Mouse (Mus musculus): ENCODE measurements around the gene Slc35e4. TPM values are rescaled to one million over a fixed set of nuclear protein-coding genes. Genes with fewer than 3 reads are reported as not detected.
"Not testable (repeated sequence)": the region's sequence is repeated elsewhere in the genome, so short reads cannot be mapped to it uniquely, and the experiment has no call there.

Slc35e4 gene
- polyA plus RNA-seq (2014; fragmentation: Nextera tagmentation; extraction: Ambion mirVana), result 11.6 and 13.6 TPM in 2 replicates

DNA sequence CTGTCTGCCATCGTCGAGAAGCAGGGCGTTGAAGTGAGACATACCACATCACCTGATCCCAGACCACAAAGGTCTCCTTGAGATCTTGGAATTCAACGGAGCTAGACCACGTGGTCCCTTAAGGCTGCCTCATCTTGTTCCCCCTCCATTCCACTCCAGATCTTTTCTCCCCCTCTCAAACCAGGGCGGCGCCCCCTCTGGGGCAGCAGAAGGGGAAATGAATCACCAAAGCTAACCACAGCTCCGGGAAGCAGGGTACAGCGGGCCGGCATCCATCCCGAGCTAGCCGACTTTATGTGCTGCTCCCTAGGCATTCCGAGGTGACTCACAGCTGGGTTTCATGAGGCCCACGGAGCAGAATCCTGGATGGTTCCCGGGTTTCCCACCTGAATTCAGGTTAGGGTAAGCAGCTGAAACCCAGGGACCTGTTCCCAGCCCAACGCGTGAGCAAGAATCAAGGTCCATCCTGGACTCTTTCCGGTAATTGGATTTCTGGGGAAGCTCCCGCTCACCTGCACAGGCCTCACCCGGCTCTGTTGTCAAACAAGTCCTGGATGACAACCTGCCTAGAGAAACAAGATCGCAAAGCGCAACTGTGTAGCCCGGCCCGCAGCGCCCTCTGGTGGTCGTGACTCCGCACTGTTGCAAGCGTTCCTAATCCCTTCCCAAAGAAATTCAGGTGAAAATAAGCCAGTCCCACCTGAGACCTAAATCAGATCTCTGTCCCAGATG, at the start of gene Slc35e4:
Gene Slc35e4, minus strand, starts transcription at position 556 of the 732 bp plus-strand sequence.
- H3K4me1 ChIP-seq (ENCODE audit: control insufficient read depth, insufficient read depth, low read length), result peaks cover 29% of the 10 kb centered on the region
- WGBS, result under 1% methylated on average over 27 of the region's 28 CpGs
- no peaks in the 10 kb centered on the region for H3K36me3 ChIP-seq (ENCODE audit: control insufficient read depth, insufficient read depth, low read length)

DNA sequence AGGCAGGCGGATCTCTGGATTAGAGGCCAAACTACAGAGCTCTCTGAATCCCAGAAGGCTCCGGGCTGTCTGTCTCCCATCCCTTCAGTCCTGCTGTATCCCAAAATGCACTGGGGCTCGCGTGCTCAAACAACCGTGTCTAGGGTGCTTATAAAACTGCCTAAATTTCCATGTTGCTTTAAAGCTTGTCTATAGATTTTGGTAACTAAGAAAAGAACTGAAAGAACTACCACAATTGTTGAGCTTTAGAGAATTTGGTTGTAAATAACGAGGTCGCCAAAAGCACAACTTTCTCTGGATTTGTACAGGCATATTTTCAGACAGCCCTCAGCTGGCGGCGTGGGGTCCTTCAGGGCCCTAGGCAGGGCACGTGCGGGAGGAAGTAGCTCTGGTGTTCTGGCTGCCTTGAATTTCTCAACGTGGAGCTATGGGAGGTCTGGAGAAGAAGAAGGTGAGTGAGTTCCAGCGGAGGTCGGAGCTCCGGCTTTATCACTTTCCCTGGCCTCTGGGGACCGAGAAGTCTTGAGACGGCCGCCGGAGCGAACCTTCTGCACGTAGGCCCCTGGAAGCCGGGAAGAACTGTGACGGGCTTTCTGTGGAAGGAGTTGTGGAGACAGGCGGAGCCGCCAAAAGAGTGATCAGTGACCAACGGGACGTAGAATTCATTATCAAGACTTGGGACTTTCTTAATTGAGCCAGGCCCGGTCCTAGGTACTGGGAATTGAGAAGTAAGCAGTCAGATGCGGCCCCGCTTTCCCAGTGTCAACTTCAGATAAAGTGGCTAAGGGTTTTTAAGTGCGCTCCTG, 49.3 kb upstream of the Slc35e4 start, which contains the start of gene Pes1:
Gene Pes1, plus strand, starts transcription at position 366 of the 806 bp plus-strand sequence.
- Histone ChIP-seq H3K4me1 (ENCODE audit: control insufficient read depth, insufficient read depth, low read length) (peaks cover 7% of the 10 kb centered on the region), H3K36me3 (ENCODE audit: control insufficient read depth, insufficient read depth, low read length) (peaks cover 8% of the 10 kb centered on the region; the same call in 1 of the 2 replicates), H3K4me3 (ENCODE audit: low read depth, low read length) (peak within 1 kb of the TSS; percentile 71), H3K9ac (replicated peaks; ENCODE audit: low read depth, low read length) (peak within 1 kb of the TSS; percentile 58), H3K4me2 (ENCODE audit: low read depth, low read length) (peak within 1 kb of the TSS; percentile 69), H3K27me3 (ENCODE audit: control insufficient read depth, insufficient read depth, low read length) (no peaks in the 10 kb centered on the region), H3K9me3 (ENCODE audit: control insufficient read depth, low read length) (no peaks in the 10 kb centered on the region), H3K27ac (ENCODE audit: low read depth, low read length) (peak within 1 kb of the TSS; percentile 24)
- 1% methylated on average over 31 of the region's 31 CpGs for WGBS
- peak; percentile 95 for ATAC-seq (ENCODE audit: low read depth)

More for the DNA sequence above, at the start of gene Slc35e4:
- peak; percentile 76 for ATAC-seq (ENCODE audit: low read depth)
- H3K4me3 ChIP-seq (ENCODE audit: low read depth, low read length), result peak within 1 kb of the TSS; percentile 61
- no peaks in the 10 kb centered on the region for H3K9me3 ChIP-seq (ENCODE audit: control insufficient read depth, low read length)
- peak within 1 kb of the TSS; percentile 66 for H3K9ac ChIP-seq (replicated peaks; ENCODE audit: low read depth, low read length)
- peak within 1 kb of the TSS; percentile 71 for H3K27ac ChIP-seq (ENCODE audit: low read depth, low read length)
- H3K27me3 ChIP-seq (ENCODE audit: control insufficient read depth, insufficient read depth, low read length), result no peaks in the 10 kb centered on the region
- peak within 1 kb of the TSS; percentile 93 for H3K4me2 ChIP-seq (ENCODE audit: low read depth, low read length)

DNA sequence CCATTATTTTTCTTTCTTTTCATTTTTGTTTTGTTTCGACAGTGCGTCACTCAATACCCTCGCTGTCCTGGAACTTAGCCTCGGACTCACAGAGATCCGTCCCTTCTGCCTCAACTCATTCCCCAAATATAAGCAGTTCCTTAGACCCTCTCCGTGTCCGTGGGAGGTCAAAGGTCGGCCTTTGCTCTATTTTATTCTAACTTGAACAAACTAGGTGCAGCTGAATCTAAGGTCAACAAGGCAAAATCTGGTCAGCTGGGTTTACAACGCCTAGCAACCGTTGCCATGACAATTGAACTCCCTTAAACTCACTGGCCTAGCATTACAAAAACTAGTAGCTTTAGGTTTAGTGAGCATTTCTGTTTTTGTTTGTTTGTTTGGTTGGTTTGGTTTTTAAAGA, 48.7 kb upstream of the Slc35e4 start:
- Histone ChIP-seq H3K9ac (replicated peaks; ENCODE audit: low read depth, low read length) (0 out of 2 replicates have a peak overlapping the region, but pooled peaks have one; percentile 58), H3K4me3 (ENCODE audit: low read depth, low read length) (peak overlapping the region; percentile 71), H3K36me3 (ENCODE audit: control insufficient read depth, insufficient read depth, low read length) (peaks cover 5% of the 10 kb centered on the region; the same call in 1 of the 2 replicates), H3K4me2 (ENCODE audit: low read depth, low read length) (peak overlapping the region; percentile 69), H3K27ac (ENCODE audit: low read depth, low read length) (peak overlapping the region; percentile 24), H3K27me3 (ENCODE audit: control insufficient read depth, insufficient read depth, low read length) (no peaks in the 10 kb centered on the region), H3K9me3 (ENCODE audit: control insufficient read depth, low read length) (no peaks in the 10 kb centered on the region), H3K4me1 (ENCODE audit: control insufficient read depth, insufficient read depth, low read length) (peaks cover 7% of the 10 kb centered on the region)
- WGBS, result 80% methylated on average over 10 of the region's 10 CpGs
- ATAC-seq (ENCODE audit: low read depth), result no peak

DNA sequence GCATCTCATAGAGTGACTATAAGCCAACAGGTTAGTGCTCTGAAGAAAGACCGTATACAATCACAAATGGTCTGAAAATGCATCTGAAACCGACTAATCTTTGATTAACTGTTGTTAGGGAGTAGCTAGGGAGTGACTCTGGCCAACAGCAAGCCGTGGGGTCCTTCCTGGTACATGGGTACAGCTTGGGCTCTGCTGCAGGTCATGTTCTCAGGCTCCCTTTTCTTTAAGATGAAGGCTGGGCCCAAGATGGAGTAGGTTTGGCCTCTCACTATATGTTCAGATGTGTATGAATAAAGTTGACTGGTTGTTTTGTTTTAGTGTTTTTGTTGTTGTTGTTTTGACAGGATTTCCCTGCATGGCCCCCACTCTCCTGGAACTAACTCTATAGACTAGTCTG, 47.3 kb upstream of the Slc35e4 start:
- H3K4me3 ChIP-seq (ENCODE audit: low read depth, low read length), result no peak overlapping the region
- H3K27me3 ChIP-seq (ENCODE audit: control insufficient read depth, insufficient read depth, low read length), result no peaks in the 10 kb centered on the region
- H3K4me2 ChIP-seq (ENCODE audit: low read depth, low read length), result no peak overlapping the region
- 74% methylated on average over 3 of the region's 3 CpGs for WGBS
- no peaks in the 10 kb centered on the region for H3K36me3 ChIP-seq (ENCODE audit: control insufficient read depth, insufficient read depth, low read length)
- no peaks in the 10 kb centered on the region for H3K9me3 ChIP-seq (ENCODE audit: control insufficient read depth, low read length)
- no peak overlapping the region for H3K27ac ChIP-seq (ENCODE audit: low read depth, low read length)
- no peak for ATAC-seq (ENCODE audit: low read depth)
- peaks cover 7% of the 10 kb centered on the region for H3K4me1 ChIP-seq (ENCODE audit: control insufficient read depth, insufficient read depth, low read length)
- H3K9ac ChIP-seq (replicated peaks; ENCODE audit: low read depth, low read length), result no peak overlapping the region

DNA sequence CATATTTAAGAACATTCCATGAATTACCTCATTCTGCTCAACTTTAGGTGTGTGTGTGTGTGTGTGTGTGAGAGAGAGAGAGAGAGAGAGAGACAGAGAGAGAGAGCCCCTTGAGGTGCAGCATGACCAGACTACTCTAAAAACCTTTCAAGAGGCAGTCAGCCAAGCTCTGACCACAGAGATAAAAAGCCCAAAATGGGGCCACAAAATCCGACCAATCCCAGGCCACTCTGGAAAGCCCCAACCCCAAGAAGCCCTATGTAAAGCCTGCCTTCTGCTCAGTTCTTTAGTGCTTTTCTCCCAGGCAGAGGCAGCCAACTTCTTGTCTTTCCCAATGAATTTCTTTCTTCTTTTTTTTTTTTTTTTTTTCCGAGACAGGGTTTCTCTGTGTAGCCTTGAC, 46.4 kb upstream of the Slc35e4 start:
- Histone ChIP-seq H3K4me3 (ENCODE audit: low read depth, low read length) (no peak overlapping the region), H3K27me3 (ENCODE audit: control insufficient read depth, insufficient read depth, low read length) (no peaks in the 10 kb centered on the region), H3K4me1 (ENCODE audit: control insufficient read depth, insufficient read depth, low read length) (peaks cover 7% of the 10 kb centered on the region), H3K9me3 (ENCODE audit: control insufficient read depth, low read length) (no peaks in the 10 kb centered on the region), H3K4me2 (ENCODE audit: low read depth, low read length) (no peak overlapping the region), H3K27ac (ENCODE audit: low read depth, low read length) (no peak overlapping the region), H3K9ac (replicated peaks; ENCODE audit: low read depth, low read length) (no peak overlapping the region), H3K36me3 (ENCODE audit: control insufficient read depth, insufficient read depth, low read length) (no peaks in the 10 kb centered on the region)
- WGBS, result 58% methylated on average over 2 of the region's 2 CpGs
- no peak for ATAC-seq (ENCODE audit: low read depth)

DNA sequence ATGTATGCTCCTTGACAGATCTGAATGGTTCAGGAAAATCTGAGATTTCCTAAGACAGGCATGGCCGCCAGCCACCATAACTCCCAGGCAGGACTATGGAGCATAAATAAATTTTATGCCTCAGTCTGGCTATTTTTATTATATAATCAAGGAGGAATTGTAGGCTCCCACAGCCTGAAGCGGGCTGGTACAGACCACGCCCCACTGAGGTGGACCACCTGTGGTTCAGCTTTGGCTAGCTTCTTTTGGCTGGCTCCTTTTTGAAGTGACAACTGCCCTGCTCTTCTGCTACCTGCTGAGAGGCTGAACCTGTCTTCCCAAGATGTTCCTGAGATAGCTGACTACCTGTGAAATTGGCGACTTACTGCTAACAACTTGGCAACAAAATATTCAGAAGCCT, 40.9 kb upstream of the Slc35e4 start:
- H3K4me2 ChIP-seq (ENCODE audit: low read depth, low read length); H3K36me3 ChIP-seq (ENCODE audit: control insufficient read depth, insufficient read depth, low read length); H3K9ac ChIP-seq (replicated peaks; ENCODE audit: low read depth, low read length); H3K4me3 ChIP-seq (ENCODE audit: low read depth, low read length); H3K27ac ChIP-seq (ENCODE audit: low read depth, low read length); H3K9me3 ChIP-seq (ENCODE audit: control insufficient read depth, low read length); ATAC-seq (ENCODE audit: low read depth); H3K27me3 ChIP-seq (ENCODE audit: control insufficient read depth, insufficient read depth, low read length); H3K4me1 ChIP-seq (ENCODE audit: control insufficient read depth, insufficient read depth, low read length): not testable (repeated sequence)
- WGBS, result 79% methylated on average over 4 of the region's 4 CpGs

DNA sequence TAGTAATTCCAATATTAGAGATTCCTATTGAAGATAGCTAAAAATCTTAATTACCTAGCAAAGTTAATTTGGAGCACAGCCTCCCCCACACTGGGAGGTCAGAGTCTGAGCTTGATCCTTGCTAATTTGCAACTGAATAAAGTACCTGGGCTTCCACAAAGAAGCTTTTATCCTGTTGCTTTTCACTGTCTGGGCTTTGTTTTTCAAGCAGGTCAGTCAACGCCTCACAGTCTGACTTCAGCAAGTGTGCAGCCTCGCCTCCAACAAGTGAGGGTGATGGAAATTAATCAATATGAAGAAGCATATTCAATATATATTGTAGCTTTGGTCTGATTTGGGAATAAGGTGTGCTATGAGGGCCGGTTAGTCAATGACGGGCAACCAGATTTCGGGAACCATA, 40.4 kb upstream of the Slc35e4 start:
- H3K4me2 ChIP-seq (ENCODE audit: low read depth, low read length); H3K4me3 ChIP-seq (ENCODE audit: low read depth, low read length); H3K9me3 ChIP-seq (ENCODE audit: control insufficient read depth, low read length); H3K27ac ChIP-seq (ENCODE audit: low read depth, low read length); H3K9ac ChIP-seq (replicated peaks; ENCODE audit: low read depth, low read length); H3K4me1 ChIP-seq (ENCODE audit: control insufficient read depth, insufficient read depth, low read length); H3K36me3 ChIP-seq (ENCODE audit: control insufficient read depth, insufficient read depth, low read length); H3K27me3 ChIP-seq (ENCODE audit: control insufficient read depth, insufficient read depth, low read length); ATAC-seq (ENCODE audit: low read depth): not testable (repeated sequence)
- 77% methylated on average over 5 of the region's 5 CpGs for WGBS

DNA sequence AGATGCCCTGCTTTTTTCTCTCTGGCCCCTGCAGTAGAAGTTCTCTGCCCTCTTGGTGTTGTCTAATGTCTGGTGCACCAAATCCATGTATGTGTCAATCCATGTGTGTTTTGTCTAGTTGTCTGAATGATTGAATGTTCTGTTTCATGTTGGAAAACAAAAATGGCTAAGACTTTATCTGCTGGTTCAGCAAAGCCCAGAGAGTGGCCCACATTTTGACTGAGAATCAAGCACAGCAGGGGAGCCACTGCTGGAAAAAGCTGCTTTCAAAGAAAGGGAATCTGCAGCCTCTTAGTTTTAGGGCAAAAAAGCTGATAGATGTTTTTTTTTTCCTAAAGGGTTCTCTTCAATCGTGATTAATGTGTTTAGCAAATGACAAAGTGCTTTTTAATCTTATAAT, 31.9 kb upstream of the Slc35e4 start:
- H3K9ac ChIP-seq (replicated peaks; ENCODE audit: low read depth, low read length), result no peak overlapping the region
- H3K27ac ChIP-seq (ENCODE audit: low read depth, low read length), result no peak overlapping the region
- no peaks in the 10 kb centered on the region for H3K9me3 ChIP-seq (ENCODE audit: control insufficient read depth, low read length)
- no peaks in the 10 kb centered on the region for H3K4me1 ChIP-seq (ENCODE audit: control insufficient read depth, insufficient read depth, low read length)
- 17% methylated on average over 1 of the region's 1 CpGs for WGBS
- no peaks in the 10 kb centered on the region for H3K36me3 ChIP-seq (ENCODE audit: control insufficient read depth, insufficient read depth, low read length)
- H3K4me3 ChIP-seq (ENCODE audit: low read depth, low read length), result no peak overlapping the region
- no peak overlapping the region for H3K4me2 ChIP-seq (ENCODE audit: low read depth, low read length)
- no peak for ATAC-seq (ENCODE audit: low read depth)
- no peaks in the 10 kb centered on the region for H3K27me3 ChIP-seq (ENCODE audit: control insufficient read depth, insufficient read depth, low read length)

DNA sequence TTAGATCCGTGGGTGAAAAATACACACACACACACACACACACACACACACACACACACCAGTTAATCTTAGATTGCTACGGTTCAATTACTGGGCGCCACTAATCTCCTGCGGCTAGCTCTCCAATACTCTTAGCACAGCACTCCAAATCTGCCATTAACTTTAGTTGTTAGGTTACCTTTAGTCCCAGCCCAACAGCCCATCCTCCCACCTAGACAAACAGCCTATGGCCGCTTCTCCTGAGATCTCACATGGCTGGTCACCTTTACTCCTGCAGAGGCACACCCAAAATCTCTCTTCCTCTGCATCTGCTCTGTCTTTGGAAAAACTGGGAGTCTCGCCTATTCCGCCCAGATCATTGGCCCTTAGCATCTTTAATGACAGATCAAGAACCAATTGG, 26.9 kb upstream of the Slc35e4 start:
- Histone ChIP-seq H3K4me2 (ENCODE audit: low read depth, low read length) (no peak overlapping the region), H3K9me3 (ENCODE audit: control insufficient read depth, low read length) (no peaks in the 10 kb centered on the region), H3K27me3 (ENCODE audit: control insufficient read depth, insufficient read depth, low read length) (no peaks in the 10 kb centered on the region), H3K9ac (replicated peaks; ENCODE audit: low read depth, low read length) (no peak overlapping the region), H3K4me1 (ENCODE audit: control insufficient read depth, insufficient read depth, low read length) (no peaks in the 10 kb centered on the region), H3K4me3 (ENCODE audit: low read depth, low read length) (no peak overlapping the region), H3K36me3 (ENCODE audit: control insufficient read depth, insufficient read depth, low read length) (no peaks in the 10 kb centered on the region), H3K27ac (ENCODE audit: low read depth, low read length) (no peak overlapping the region)
- WGBS, result 90% methylated on average over 7 of the region's 7 CpGs
- no peak for ATAC-seq (ENCODE audit: low read depth)

Data from neural tube, embryonic 14.5 days (tissue).